ENCODE assay signal across 32 mouse cellular contexts in the genomic region with DNA sequence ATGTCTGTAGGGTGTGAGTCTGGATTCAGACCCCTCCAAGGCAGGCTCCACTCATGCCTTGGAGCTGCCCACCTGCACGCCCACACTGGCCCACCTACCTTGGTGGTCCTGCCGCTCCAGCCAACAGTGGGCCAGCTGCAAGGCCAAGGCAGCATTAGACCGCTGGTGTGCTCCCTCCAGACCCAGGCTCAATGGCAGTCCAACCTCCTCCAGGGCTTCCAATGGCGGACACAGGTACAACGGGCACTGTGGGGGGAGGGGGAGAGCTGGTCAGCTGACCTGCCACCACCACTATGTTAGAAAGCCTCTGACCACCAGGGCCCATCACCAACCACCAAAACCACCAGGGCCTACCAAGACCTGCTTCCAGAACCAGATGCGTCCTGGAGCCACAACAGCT. TPM values are rescaled to one million over a fixed set of nuclear protein-coding genes. Genes with fewer than 3 reads are reported as not detected.
DNase-seq lines count a peak whose midpoint lies in the region; ATAC-seq and TF ChIP-seq lines count a peak whose summit lies in the region.
"Had no signal": no experiment of that assay in that cellular context is flagged by ENCODE, and none has a peak within 500 bp of the region (broad histone marks: within the 10 kb centered on the region; RNA-seq: fewer than 3 reads in every experiment).

No protein-coding gene starts in this region.

- 0 out of 2 replicates have a peak, but pooled peaks have one; percentile 10 for TF ChIP-seq POLR2A in bone marrow, adult 2 months (IDR thresholded peaks at IDR 0.05; ENCODE audit: borderline replicate concordance, control insufficient read depth, low read depth, low read length)

- DNase-seq in heart, embryonic 10.5 days (ENCODE audit: low spot score): no peak
- DNase-seq in heart, postnatal 36 days: no peak
- peak; percentile 47 for DNase-seq in testis, postnatal 10 days (ENCODE audit: low spot score)
- DNase-seq in testis, postnatal 14 days (ENCODE audit: low spot score): no peak
- DNase-seq in midbrain, postnatal 0 days (ENCODE audit: low spot score): no peak
- DNase-seq: adrenal gland, postnatal 14 days; cerebellum, adult 11-12 months; cerebellum, adult 8-10 months; cerebellum, postnatal 10 days; cerebellum, postnatal 36 days; embryo, embryonic 11 days; gastrocnemius, adult 2 months; gastrocnemius, postnatal 14 days; heart, adult 18-20 months; kidney, adult 11 months had no signal

- H3K36me3 ChIP-seq in heart, embryonic 10.5 days: peaks cover 74% of the 10 kb centered on the region
- H3K36me3 ChIP-seq in midbrain, postnatal 0 days (ENCODE audit: insufficient read depth, low read length): peaks cover 57% of the 10 kb centered on the region

- no peaks in the 10 kb centered on the region for H3K27me3 ChIP-seq in heart, embryonic 10.5 days (ENCODE audit: insufficient read depth, poor library complexity, severe bottlenecking)
- H3K27me3 ChIP-seq in midbrain, postnatal 0 days (ENCODE audit: insufficient read depth, low read length): no peaks in the 10 kb centered on the region
- H3K27me3 ChIP-seq: embryonic facial prominence, embryonic 13.5 days; forebrain, embryonic 12.5 days; hindbrain, embryonic 13.5 days; Patski had no signal

- intact Hi-C loops in heart, postnatal 36 days (cut with DNase I): loop anchor here (2.0 kb wide), 1 partner anchor 14 kb away; no protein-coding TSS in a partner anchor

- no peak for ATAC-seq in frontal cortex, adult (ENCODE audit: low TSS enrichment)
- ATAC-seq in midbrain, postnatal 0 days (ENCODE audit: low FRiP score): no peak
- ATAC-seq: CD4-positive, CD25-positive, alpha-beta regulatory T cell, adult 4 months; forebrain, embryonic 16.5 days; hindbrain, embryonic 16.5 days had no signal

- H3K9ac ChIP-seq in midbrain, postnatal 0 days (replicated peaks; ENCODE audit: low read length, poor library complexity, severe bottlenecking): no peak overlapping the region
- H3K9ac ChIP-seq: embryonic facial prominence, embryonic 13.5 days; forebrain, embryonic 12.5 days; hindbrain, embryonic 13.5 days had no signal

- WGBS in heart, embryonic 10.5 days: 96% methylated on average over 6 of the region's 6 CpGs
- WGBS in bone marrow, adult 2 months: 86% methylated on average over 6 of the region's 6 CpGs
- 85% methylated on average over 6 of the region's 6 CpGs for WGBS in midbrain, postnatal 0 days

- H3K9me3 ChIP-seq in heart, embryonic 10.5 days: no peaks in the 10 kb centered on the region
- no peaks in the 10 kb centered on the region for H3K9me3 ChIP-seq in midbrain, postnatal 0 days (ENCODE audit: low read length)
- H3K9me3 ChIP-seq: embryonic facial prominence, embryonic 10.5 days; embryonic facial prominence, embryonic 13.5 days; forebrain, embryonic 12.5 days; G1E; hindbrain, embryonic 10.5 days; hindbrain, embryonic 13.5 days had no signal

- 0 out of 2 replicates have a peak overlapping the region, but pooled peaks have one; percentile 13 for H3K27ac ChIP-seq in heart, embryonic 10.5 days
- no peak overlapping the region for H3K27ac ChIP-seq in bone marrow, adult 2 months (ENCODE audit: control insufficient read depth, insufficient read depth, low read depth, low read length, poor library complexity)
- no peak overlapping the region for H3K27ac ChIP-seq in midbrain, postnatal 0 days (ENCODE audit: low read depth, low read length)
- H3K27ac ChIP-seq: embryonic facial prominence, embryonic 10.5 days; embryonic facial prominence, embryonic 13.5 days; forebrain, embryonic 12.5 days; hindbrain, embryonic 10.5 days; hindbrain, embryonic 13.5 days had no signal

- H3K4me3 ChIP-seq in heart, embryonic 10.5 days: no peak overlapping the region
- no peak overlapping the region for H3K4me3 ChIP-seq in bone marrow, adult 2 months (replicated peaks; ENCODE audit: control insufficient read depth, low read depth, low read length)
- H3K4me3 ChIP-seq in midbrain, postnatal 0 days (ENCODE audit: low read depth, low read length): no peak overlapping the region
- H3K4me3 ChIP-seq: embryonic facial prominence, embryonic 10.5 days; embryonic facial prominence, embryonic 13.5 days; erythroblast, embryonic 14.5 days; forebrain, embryonic 12.5 days; gastrocnemius, adult 2 months; hindbrain, embryonic 10.5 days; hindbrain, embryonic 13.5 days had no signal

- TF ChIP-seq CTCF in bone marrow, adult 2 months (IDR thresholded peaks at IDR 0.05; ENCODE audit: control insufficient read depth, insufficient read depth, low read length): no peak
- no peak for TF ChIP-seq CTCF in midbrain, postnatal 0 days (IDR thresholded peaks at IDR 0.05)

- no peak overlapping the region for H3K4me2 ChIP-seq in midbrain, postnatal 0 days (ENCODE audit: low read depth, low read length, poor library complexity, severe bottlenecking)
- H3K4me2 ChIP-seq: embryonic facial prominence, embryonic 13.5 days; forebrain, embryonic 12.5 days; hindbrain, embryonic 13.5 days had no signal

- H3K4me1 ChIP-seq in heart, embryonic 10.5 days: peaks cover 30% of the 10 kb centered on the region
- H3K4me1 ChIP-seq in bone marrow, adult 2 months (ENCODE audit: control insufficient read depth, insufficient read depth, low read length): no peaks in the 10 kb centered on the region; the same call in 1 of the 2 replicates
- H3K4me1 ChIP-seq in midbrain, postnatal 0 days (ENCODE audit: insufficient read depth, low read length): 0 out of 2 replicates have a peak, but pooled peaks cover 3% of the 10 kb centered on the region

RNA-seq across cellular contexts. Expression of a gene that starts 17.3 kb away (rescaled TPM):
- 24.7 and 34.8 TPM in 2 replicates for polyA plus RNA-seq in heart, embryonic 10.5 days (2016; fragmentation: Nextera tagmentation; extraction: Ambion mirVana)
- 1 to 10 TPM; 5.0 to 6.6 TPM for total RNA-seq in heart, postnatal 36 days (2021)
- polyA plus RNA-seq in bone marrow, adult 2 months (2011; ENCODE audit: insufficient read depth, insufficient read length, low replicate concordance, missing spikeins): 14.9 and 24.4 TPM in 2 replicates
- total RNA-seq in midbrain, postnatal 0 days (2014; rRNA removed): 24.6 and 25.9 TPM in 2 replicates
- 25.1 and 29.6 TPM in 2 replicates for polyA plus RNA-seq in midbrain, postnatal 0 days (2015; fragmentation: Nextera tagmentation; extraction: Ambion mirVana)

RNA-seq across cellular contexts. Expression of a gene that starts 26.2 kb away (rescaled TPM):
- polyA plus RNA-seq in heart, embryonic 10.5 days (2016; fragmentation: Nextera tagmentation; extraction: Ambion mirVana): 89.1 and 115 TPM in 2 replicates
- 10 to 100 TPM; 24.6 to 26.6 TPM for total RNA-seq in heart, postnatal 36 days (2021)
- 105 and 154 TPM in 2 replicates for polyA plus RNA-seq in bone marrow, adult 2 months (2011; ENCODE audit: insufficient read depth, insufficient read length, low replicate concordance, missing spikeins)
- total RNA-seq in midbrain, postnatal 0 days (2014; rRNA removed): 88.1 and 92.4 TPM in 2 replicates
- 58.2 and 59.4 TPM in 2 replicates for polyA plus RNA-seq in midbrain, postnatal 0 days (2015; fragmentation: Nextera tagmentation; extraction: Ambion mirVana)

RNA-seq across cellular contexts. Expression of a gene that starts 34.2 kb away (rescaled TPM):
- 34.8 and 35.4 TPM in 2 replicates for polyA plus RNA-seq in heart, embryonic 10.5 days (2016; fragmentation: Nextera tagmentation; extraction: Ambion mirVana)
- 10 to 100 TPM; 26.8 to 28.1 TPM for total RNA-seq in heart, postnatal 36 days (2021)
- polyA plus RNA-seq in bone marrow, adult 2 months (2011; ENCODE audit: insufficient read depth, insufficient read length, low replicate concordance, missing spikeins): 23.3 and 51.8 TPM in 2 replicates
- total RNA-seq in midbrain, postnatal 0 days (2014; rRNA removed): 43.7 and 46.2 TPM in 2 replicates
- 54.4 and 54.6 TPM in 2 replicates for polyA plus RNA-seq in midbrain, postnatal 0 days (2015; fragmentation: Nextera tagmentation; extraction: Ambion mirVana)

RNA-seq across cellular contexts. Expression of a gene that starts 40.2 kb away (rescaled TPM):
- polyA plus RNA-seq in heart, embryonic 10.5 days (2016; fragmentation: Nextera tagmentation; extraction: Ambion mirVana): 87.1 and 149 TPM in 2 replicates
- total RNA-seq in heart, postnatal 36 days (2021): 100 to 1,000 TPM; 123 to 136 TPM
- 8.4 and 11.3 TPM in 2 replicates for polyA plus RNA-seq in bone marrow, adult 2 months (2011; ENCODE audit: insufficient read depth, insufficient read length, low replicate concordance, missing spikeins)
- 16.7 and 20.0 TPM in 2 replicates for total RNA-seq in midbrain, postnatal 0 days (2014; rRNA removed)
- polyA plus RNA-seq in midbrain, postnatal 0 days (2015; fragmentation: Nextera tagmentation; extraction: Ambion mirVana): 20.3 and 21.3 TPM in 2 replicates
- polyA plus RNA-seq: CD4-positive, CD25-positive, alpha-beta regulatory T cell, adult 4 months had no signal

RNA-seq across cellular contexts. Expression of a gene that starts 54.2 kb away (rescaled TPM):
- polyA plus RNA-seq in heart, embryonic 10.5 days (2016; fragmentation: Nextera tagmentation; extraction: Ambion mirVana): 0.28 TPM in 1 of 2 replicates, not detected in the other
- total RNA-seq in heart, postnatal 36 days (2021): not detected
- not detected in 2 replicates for polyA plus RNA-seq in bone marrow, adult 2 months (2011; ENCODE audit: insufficient read depth, insufficient read length, low replicate concordance, missing spikeins)
- 2.5 and 3.8 TPM in 2 replicates for total RNA-seq in midbrain, postnatal 0 days (2014; rRNA removed)
- polyA plus RNA-seq in midbrain, postnatal 0 days (2015; fragmentation: Nextera tagmentation; extraction: Ambion mirVana): 3.7 and 4.0 TPM in 2 replicates
- total RNA-seq: adrenal gland, adult 2 months; adrenal gland, postnatal 14 days; G1E; gastrocnemius, adult 2 months; gastrocnemius, postnatal 14 days; gastrocnemius, postnatal 4 days; heart, adult 18-20 months; heart, postnatal 25 days had no signal
- polyA plus RNA-seq: adrenal gland, adult 2 months; C2C12; erythroblast, embryonic 14.5 days; G1E; Patski had no signal
